Mouse (Mus musculus) gastrocnemius, postnatal 10 days (tissue): ENCODE results near the gene Mxra7. TPM values are rescaled to one million over a fixed set of nuclear protein-coding genes. Genes with fewer than 3 reads are reported as not detected.
A peak's percentile ranks its signal among the peaks of the same experiment; 100 is the strongest.
"Not testable (repeated sequence)": the region's sequence is repeated elsewhere in the genome, so short reads cannot be mapped to it uniquely, and the experiment has no call there.

ENCODE experiments used
- DNase-seq: peaks from one replicate; pipeline ENCODE4 v3.0.0; 2021; ENCODE audit warnings: mixed read lengths
- total RNA-seq, 2 experiments: library from RNA; stranded (reverse); gene quantifications; 2 replicates each; pipeline ENCODE4 v1.2.3; 2021

The Mxra7 gene
- total RNA-seq, 2 experiments from 2014 or later = 39.7 to 50.1 TPM

DNA sequence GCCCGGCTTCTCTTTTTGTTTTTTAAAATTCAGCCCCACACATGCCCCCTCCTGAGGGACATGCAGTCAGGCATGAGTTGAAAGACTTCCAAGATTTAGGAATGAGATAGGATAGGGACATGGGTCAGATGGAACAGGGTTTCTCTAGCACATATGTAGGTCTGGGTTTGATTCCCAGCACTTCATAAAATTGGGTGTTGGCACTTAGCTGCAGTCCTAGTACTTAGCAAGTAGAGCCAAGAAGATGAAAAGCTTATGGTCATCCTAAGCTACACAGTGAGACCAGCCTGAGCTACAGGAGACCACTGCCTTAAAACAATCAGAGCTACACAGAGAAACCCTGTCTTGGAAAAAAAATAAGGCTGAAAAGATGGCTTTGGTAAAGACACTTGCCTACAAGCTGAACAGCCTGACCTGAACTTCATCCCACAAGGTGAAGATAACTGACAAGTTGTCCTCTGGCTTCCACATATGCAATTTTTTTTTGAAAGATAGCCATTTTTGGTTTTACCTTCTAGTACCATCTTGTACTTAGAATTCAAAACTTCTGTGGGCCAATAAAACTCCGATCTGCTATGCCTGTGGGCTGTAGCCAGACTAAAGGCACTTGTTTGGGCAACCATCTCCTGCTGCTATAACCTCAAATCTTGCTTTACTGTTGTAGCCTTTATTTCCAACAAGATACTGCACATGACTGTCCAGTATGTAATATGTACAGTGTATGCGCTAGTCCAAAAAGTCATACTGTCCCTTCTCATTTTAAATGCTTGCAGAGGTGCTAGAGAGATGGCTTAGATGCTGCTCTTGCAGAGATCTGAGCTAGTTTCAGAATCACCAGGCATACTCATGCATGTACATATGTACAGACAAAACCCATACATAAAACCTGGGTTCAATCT lies 19.6 kb upstream of the Mxra7 start:
- DNase-seq = no peak

DNA sequence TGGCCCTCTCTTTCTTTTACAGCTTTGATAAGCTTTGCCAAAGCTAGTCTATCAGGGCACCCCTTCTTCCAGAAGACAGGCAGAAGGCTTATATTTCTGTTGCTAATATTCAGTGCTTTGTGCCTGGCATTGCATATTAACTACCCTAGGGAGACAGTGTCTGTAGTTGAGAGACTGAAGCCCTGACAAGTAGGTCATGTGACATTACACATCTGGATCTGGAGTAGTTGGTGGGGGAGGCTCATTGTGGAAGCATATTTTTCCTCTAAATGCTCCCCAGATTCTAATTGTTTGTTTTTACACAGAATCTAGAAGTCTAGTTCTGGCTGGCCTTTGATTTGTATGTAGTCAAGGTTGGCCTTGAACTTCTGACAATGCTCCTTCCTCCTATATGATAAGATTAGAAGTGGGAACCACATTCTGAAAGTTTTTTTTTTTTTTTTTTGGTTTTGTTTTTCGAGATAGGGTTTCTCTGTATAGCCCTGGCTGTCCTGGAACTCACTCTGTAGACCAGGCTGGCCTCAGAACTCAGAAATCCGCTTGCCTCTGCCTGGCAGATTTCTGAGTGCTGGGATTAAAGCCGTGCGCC lies 18.8 kb upstream of the Mxra7 start:
- DNase-seq = no peak

DNA sequence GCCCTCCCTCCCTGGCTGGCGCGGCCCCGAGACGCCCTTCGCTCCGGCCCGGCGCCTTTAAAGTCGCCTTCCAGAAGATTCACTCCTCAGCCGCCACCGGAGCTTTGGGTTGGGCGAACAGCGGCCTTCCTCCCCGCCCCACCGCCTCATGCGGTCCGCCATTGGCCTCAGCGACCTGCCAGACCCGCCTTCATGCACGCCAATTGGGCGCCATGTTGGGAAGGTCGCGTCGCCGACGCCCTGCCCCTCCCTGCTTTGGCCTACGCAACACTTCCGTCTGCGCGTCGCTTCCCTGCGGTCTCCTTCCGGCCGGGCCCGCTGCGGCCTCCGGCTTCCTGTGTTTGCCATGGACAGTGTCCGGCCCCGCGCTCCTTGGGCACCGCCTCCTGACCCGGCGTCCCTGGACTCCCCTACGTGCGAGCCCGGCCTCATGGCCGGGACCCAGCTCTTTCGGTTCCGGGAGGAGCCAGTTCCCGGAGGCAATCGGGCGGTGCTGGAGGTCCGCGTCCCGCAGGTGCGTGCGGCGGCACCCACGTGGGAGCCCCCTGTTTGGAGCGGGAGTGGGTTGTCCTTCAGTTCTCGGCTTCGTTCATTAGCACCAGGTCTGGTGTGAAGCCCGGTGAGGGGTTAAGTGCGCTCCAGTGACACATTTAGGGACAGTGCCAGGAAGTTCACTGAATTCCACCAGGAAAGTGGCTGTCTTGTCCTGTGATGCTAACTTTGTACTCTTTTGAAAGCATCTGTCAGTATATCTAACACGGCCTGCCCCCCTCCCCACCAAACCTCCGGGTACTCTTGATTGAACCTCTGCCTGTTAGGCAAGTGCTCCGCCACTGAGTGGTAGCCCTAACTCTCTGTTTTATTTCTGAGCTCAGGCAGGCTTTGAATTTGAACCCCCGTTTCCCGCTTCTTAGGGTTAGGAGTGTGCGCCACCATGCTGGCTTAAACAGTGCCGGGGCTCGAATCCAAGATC lies 15.7 kb upstream of the Mxra7 start, which contains the start of the genes Mettl23 and Jmjd6:
TSS of gene Mettl23 (plus strand) at position 18 of the 973 bp plus-strand sequence.
TSS of gene Jmjd6 (minus strand) at position 189 of the 973 bp plus-strand sequence.
- DNase-seq = peak; percentile 95

DNA sequence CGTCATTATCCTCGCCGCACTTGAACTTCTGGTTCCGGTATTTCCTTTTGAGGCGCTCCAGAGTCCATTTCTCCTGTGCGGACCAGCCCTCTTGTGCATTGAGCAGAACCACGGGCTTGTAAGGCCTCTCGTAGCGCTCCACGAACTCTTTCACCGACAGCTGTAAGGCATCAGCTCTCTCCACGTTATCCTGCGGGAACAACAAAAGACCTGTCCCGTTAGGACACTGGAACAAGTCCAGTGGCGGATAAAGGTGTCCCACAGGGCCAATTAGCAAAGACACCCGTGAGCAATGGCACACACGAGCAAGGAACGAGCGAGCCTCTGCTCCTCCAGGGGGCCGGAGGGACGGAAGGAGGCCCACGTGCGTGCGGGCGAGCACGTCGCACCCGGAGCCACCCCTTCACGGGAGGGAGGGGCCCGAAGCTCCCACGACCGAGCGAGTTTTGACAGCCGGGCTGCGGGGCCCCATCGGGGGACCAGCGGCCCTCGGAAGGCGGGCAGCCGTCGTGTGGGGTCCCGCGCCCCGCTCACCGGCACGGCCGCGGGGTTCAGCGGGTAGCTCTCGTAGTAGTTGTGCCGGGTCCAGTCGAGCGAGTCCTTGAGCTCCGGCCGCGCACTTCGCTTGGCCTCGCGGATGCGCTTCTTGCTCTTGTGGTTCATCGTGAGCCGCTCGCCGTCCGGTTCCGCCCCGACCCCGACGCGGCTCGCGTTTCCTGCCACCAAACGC lies 14.8 kb upstream of the Mxra7 start:
- peak; percentile 67 for DNase-seq

DNA sequence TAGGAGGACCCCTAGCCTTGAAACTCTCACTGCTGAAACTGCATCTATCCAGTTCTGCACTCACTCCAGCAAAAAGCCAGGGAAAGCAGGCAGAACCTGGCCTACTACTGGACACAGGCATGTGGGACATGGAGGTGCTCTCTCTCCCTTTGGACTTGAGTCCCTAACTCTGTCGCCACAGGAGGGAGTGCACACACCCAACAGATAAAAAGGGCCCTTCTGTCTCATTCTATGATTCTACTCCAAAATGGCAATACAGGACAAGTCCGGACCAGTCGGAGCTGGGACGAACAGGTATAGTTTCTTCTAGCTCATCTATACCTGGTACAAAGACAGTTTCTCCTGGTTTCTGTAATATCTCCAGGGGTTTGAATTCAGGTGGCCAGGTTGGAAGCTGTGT lies 12.9 kb upstream of the Mxra7 start:
- DNase-seq = no peak

DNA sequence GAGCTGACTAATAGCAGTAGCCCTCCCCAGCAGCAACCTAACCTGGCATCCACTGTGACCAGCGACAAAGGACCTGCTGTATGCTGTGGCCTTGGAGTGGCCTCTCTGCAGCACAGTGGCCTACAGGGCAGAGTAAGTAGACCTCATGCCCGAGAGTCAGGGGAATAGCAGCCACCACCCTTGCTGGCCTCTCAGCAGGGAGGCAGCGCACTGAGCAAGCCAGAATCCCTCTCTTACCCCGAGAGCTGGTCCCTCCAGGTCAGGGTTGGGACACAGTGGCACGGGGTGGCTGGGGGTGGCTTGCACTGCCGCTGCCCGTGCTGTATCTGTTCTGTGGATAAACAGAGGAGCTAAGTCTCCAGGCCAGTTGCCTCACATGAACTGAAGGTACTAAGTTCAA lies 11.8 kb upstream of the Mxra7 start:
- DNase-seq = no peak

GRCm38 (mm10) chr11:116838936-116839335 lies 11.1 kb upstream of the Mxra7 start:
- DNase-seq = no peak

DNA sequence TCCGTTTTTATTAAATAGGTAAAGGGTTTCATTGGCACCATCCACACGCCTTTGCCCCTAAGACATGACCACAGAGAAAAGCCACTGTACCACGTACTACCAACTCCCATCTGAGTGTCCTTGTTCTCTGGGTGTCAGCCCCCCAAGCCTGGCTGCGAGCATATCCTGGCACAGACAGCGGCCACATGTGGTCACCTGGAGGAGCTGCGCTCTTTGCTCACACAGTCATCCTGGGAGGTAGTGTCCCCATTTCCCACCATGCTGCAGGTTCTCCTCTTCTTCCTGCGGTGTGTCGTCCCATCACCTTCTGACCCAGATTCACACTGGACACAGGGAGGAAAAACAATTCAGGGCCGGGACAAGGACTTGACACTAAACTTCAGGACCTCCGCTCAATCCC lies 9.6 kb upstream of the Mxra7 start:
- DNase-seq = no peak

DNA sequence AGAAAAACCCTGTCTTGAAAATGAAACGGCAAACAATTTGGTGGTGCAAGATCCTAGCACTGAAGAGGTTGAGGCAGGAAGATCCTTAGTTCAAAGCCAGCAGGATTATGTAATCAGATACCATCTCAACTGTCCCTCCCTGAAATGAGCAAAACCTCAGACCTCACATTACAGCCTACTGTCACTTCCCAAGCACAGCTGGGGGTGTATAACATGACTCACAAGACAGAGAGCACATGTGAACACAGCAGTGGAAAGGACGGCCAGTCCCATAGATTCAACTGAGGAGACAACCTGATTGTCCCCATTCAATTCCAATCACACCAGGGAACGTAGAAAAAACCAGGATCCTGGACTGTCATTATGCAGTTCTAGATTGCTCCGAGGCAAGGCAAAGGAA lies 8.4 kb upstream of the Mxra7 start:
- no peak for DNase-seq

DNA sequence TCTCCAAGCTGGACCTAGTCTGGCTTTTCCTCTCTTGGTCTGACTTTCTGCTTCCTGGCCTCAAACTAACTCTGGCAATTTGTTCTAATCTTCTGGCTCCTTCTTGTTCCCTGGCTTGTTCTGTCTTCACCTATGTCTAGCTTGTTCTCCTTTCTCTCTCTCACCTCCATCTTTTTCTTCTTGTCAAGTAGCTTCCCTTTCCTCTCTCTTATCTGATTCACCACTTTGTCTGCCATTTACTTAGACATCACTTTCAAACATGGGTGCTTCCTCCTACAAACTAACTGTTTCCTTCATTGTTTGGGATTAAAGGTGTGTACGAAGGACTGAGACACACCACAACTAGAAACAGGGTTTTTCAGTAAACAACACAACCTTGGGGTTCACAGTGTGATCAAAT lies 7.1 kb upstream of the Mxra7 start:
- DNase-seq = no peak

DNA sequence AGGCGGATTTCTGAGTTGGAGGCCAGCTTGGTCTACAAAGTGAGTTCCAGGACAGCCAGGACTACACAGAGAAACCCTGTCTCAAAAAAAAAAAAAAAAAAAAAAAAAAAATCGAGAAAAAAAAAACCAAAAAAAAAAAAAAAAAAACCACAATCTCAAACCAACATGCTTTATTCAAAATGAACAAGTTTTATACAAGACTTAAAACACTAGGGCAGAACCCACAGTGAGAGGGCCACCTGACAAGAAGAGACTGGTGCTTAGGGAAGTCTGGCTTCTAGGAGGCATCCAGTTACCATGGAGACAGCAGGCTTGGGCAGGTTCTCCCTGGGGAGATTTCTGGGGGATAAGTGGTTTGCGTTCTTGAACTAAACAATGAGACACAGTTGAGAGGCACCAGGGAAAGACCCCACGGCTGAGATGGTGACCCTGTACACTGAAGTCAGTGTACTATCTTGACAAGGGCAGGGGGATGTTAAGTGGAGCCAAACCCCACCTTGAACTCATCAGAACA lies 4.4 kb upstream of the Mxra7 start:
- no peak for DNase-seq

- DNase-seq = no peak
These were observed 1.0 kb downstream of the Mxra7 start for GRCm38 (mm10) chr11:116826550-116827504.

GRCm38 (mm10) chr11:116825230-116825629 lies 2.6 kb downstream of the Mxra7 start:
- no peak for DNase-seq

DNA sequence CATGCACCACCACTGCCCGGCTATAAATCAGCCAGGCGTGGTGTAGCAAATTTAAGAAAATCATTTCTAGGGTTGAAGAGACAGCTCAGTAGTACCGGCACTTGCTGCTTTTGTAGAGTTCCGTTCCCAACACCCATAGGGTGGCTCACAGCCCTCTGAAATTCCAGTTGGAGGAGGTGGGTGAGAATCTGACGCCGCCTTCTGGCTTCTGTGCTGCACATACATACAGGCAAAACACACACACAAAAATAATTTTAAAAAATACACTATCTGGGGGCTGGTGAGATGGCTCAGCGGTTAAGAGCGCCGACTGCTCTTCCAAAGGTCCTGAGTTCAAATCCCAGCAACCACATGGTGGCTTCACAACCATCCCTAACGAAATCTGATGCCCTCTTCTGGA lies 4.0 kb downstream of the Mxra7 start:
- DNase-seq = not testable (repeated sequence)

DNA sequence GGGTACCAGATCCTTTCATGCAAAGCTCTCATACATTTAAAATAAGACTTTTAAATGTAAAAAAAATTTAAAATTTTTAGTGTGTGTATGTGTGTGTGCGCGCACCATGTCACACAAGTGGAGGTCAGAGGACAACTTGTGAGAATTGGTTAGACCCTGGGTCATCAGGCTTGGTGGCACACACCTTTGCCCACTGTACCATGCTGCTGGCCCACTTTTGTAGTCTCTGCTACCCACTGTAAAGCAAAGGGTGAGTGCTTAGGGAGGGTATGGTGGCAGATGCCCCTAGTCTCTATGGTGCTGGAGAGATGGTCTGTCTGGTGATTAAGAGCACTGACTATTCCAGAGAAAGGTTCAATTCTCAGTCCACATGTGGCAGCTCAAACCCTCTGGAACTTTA lies 4.6 kb downstream of the Mxra7 start:
- no peak for DNase-seq

DNA sequence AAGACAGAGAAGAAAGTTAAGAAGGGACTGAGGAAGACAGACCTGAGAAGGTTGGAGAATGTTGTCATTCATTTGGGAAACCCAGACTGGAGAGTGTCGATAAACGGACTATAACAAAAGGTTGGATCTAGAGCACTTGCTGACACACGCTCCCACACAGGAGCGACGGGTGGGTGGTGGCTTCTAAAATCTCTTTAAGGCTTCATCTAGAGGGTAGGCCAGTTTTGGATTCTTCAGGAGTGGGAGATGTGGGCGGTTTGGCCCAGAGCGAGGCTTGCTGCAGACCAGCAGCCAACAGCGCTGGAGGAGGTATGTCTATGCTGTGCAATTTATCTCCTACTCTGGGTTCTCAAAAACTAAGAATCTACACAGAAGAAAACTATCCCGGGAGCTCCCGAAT lies 5.2 kb downstream of the Mxra7 start:
- DNase-seq = no peak

GRCm38 (mm10) chr11:116822215-116822614 lies 5.6 kb downstream of the Mxra7 start:
- no peak for DNase-seq

- DNase-seq = no peak
These were observed 6.5 kb downstream of the Mxra7 start for GRCm38 (mm10) chr11:116821057-116821940.

DNA sequence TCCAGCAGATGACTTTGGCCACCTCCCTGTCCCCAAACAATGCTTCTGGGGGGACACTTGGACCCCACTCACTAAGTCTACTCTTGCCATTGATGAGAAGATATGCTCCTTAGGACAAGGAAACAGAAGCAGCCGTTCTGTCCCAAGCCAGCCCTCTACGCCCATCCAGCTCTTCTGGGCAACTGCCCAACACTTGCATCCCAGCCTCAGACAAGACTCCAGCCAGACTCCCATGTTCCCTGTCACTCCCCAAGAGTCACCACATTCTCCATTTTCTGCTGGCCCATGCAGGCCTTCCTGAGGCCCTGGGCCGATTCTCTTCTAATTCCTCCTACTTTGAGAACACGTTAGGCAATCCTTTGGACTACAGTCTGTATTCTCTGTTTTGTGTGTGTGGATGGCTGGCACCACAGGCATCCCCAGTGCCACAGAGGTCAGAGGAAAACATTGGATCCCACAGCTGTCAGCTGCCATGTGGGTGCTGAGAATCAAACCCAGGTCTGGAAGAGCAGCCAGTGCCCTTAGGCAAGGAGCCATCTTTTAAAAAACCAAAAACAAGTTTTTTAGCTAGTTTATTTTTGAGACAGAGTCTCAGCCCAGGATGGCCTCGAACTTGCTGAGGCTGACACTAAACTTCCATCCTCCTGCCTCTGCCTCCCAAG lies 7.8 kb downstream of the Mxra7 start:
- DNase-seq = no peak
